Mouse (Mus musculus) hindbrain, embryonic 16.5 days (tissue): Measurements from ENCODE around the gene Olfr270. TPM values are rescaled to one million over a fixed set of nuclear protein-coding genes. Genes with fewer than 3 reads are reported as not detected.

ENCODE experiments used
- ATAC-seq: fragments of 200-750 bp; cut with Nextera tagmentation; 2 replicates; pipeline ENCODE4 v1.8.0; 2017; ENCODE audit warnings: moderate TSS enrichment, moderate library complexity
- H3K27ac ChIP-seq: fragments of 300-500 bp; sonication (generic); 2 replicates; pipeline ENCODE4 v1.5.1; 2014; ENCODE audit warnings: low read depth, mild to moderate bottlenecking, control low read depth, low read length, moderate library complexity
- H3K27me3 ChIP-seq: fragments of 300-500 bp; sonication (generic); replicated peaks from 2 replicates; pipeline ENCODE4 v1.6.1; 2014; ENCODE audit warnings: low read length; ENCODE audit not compliant: control insufficient read depth, insufficient read depth
- H3K36me3 ChIP-seq: fragments of 300-500 bp; sonication (generic); 2 replicates; pipeline ENCODE4 v1.6.1; 2014; ENCODE audit warnings: mild to moderate bottlenecking, low read length, moderate library complexity, mixed read lengths; ENCODE audit not compliant: control insufficient read depth, insufficient read depth
- H3K4me1 ChIP-seq: fragments of 300-500 bp; sonication (generic); 2 replicates; pipeline ENCODE4 v1.6.1; 2014; ENCODE audit warnings: low read depth, low read length; ENCODE audit not compliant: control insufficient read depth, insufficient read depth
- H3K4me2 ChIP-seq: fragments of 300-500 bp; sonication (generic); 2 replicates; pipeline ENCODE4 v1.6.1; 2014; ENCODE audit warnings: mild to moderate bottlenecking, low read length, control low read depth, moderate library complexity
- H3K4me3 ChIP-seq: fragments of 300-500 bp; sonication (generic); 2 replicates; pipeline ENCODE4 v1.5.1; 2014; ENCODE audit warnings: mild to moderate bottlenecking, low read length, control low read depth, moderate library complexity
- H3K9ac ChIP-seq: fragments of 300-500 bp; sonication (generic); 2 replicates; pipeline ENCODE4 v1.6.1; 2014; ENCODE audit warnings: low read depth, mild to moderate bottlenecking, control low read depth, low read length, moderate library complexity
- H3K9me3 ChIP-seq: fragments of 300-500 bp; sonication (generic); 2 replicates; pipeline ENCODE4 v1.6.1; 2014; ENCODE audit warnings: mild to moderate bottlenecking, low read length, moderate library complexity; ENCODE audit not compliant: control insufficient read depth
- WGBS: fragments of 180-500 bp; shearing (Covaris S2); extraction: QIAGEN DNeasy Blood & Tissue Kit; methylation state at CpG from one replicate; pipeline ENCODE4 v1.1.7; 2014; 5-methylcytosine and 5-hydroxymethylcytosine counted together
- polyA plus RNA-seq: library from polyadenylated mRNA; unstranded; fragments of >200 nt; fragmentation: Nextera tagmentation; extraction: Ambion mirVana; gene quantifications from 2 replicates; pipeline ENCODE4 v1.2.1, GENCODE M21; 2015

Olfr270 gene
- not detected in 2 replicates for polyA plus RNA-seq

DNA sequence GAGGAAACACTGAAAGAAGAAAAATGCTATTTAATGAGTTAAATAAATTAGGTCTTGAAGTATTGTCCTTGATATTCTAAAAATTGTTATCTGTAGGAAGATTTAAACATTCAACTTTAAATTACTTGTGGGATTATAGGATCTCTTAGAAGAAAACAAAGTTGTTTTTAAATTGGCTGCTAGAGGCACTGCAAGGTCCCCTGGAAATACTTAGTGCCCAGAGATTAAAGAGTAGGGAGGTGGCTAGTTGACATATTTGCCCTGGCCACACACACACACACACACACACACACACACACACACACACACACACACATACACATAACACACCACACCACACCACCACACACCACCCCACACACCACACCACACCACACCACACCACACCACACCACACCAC lies at the start of gene Olfr270:
Olfr270 (plus strand) TSS at position 301 of the 400 bp plus-strand sequence.
- no peak within 1 kb of the TSS for H3K4me3 ChIP-seq
- no peaks in the 10 kb centered on the region for H3K27me3 ChIP-seq
- H3K4me1 ChIP-seq = no peaks in the 10 kb centered on the region
- ATAC-seq = no peak
- no peak within 1 kb of the TSS for H3K4me2 ChIP-seq
- no peak within 1 kb of the TSS for H3K9ac ChIP-seq
- H3K9me3 ChIP-seq = no peaks in the 10 kb centered on the region
- no peak within 1 kb of the TSS for H3K27ac ChIP-seq
- H3K36me3 ChIP-seq = no peaks in the 10 kb centered on the region

DNA sequence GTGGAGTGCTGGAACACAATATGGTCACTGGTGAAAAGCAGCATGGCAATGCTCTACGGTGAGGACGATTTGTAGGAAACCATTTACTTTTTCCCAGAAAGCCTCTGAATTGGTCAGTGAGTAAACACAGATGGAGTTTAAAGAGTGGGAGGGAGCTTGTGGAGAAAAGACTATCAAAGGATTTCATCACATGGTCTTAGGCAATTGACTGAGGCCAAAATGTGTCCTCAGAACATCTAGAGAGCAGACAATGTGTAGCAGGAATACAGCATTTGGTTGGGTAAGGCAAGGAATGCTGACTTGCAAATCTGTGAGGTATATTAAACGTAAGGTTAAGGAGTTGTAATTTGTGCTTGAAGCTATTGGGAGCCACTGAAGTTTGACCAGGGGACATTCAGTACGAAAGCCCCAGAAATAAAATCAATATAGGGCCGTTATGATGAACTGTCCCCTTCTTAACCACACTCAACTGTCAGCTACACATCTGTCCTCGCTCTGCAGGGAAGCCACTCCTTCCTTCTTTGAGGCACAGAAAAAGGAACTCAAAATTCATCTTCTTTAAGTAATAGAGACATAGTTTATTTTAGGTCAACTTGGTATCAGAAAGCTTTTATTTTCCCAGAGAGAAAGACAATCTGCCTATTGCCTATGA lies 47.6 kb upstream of the Olfr270 start:
- ATAC-seq = no peak
- H3K27me3 ChIP-seq = no peaks in the 10 kb centered on the region
- H3K4me3 ChIP-seq = no peak overlapping the region
- no peak overlapping the region for H3K27ac ChIP-seq
- WGBS = 89% methylated on average over 6 of the region's 6 CpGs
- H3K9me3 ChIP-seq = no peaks in the 10 kb centered on the region
- H3K36me3 ChIP-seq = no peaks in the 10 kb centered on the region
- H3K4me1 ChIP-seq = no peaks in the 10 kb centered on the region
- no peak overlapping the region for H3K4me2 ChIP-seq
- no peak overlapping the region for H3K9ac ChIP-seq

DNA sequence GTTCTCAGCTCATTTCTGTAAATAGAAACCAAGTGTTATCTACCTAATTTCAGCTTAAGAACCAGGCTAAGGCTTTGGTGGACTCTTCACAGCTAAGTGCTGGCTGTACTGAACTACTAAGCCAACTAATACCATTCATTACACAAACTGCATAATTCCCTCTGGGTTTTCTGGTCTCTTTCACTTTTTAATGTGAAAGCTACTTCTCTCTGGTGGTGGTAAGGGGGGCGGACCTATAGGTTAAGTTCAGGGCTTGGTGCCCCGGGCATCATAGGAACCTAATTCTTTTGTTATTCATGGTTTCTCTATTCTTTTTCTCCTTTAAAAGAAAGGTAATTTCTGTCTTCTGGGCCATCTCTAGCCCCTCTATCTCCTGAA lies 47.0 kb upstream of the Olfr270 start:
- Histone ChIP-seq H3K27ac (no peak overlapping the region), H3K9ac (no peak overlapping the region), H3K36me3 (no peaks in the 10 kb centered on the region), H3K4me2 (no peak overlapping the region), H3K4me1 (no peaks in the 10 kb centered on the region), H3K9me3 (no peaks in the 10 kb centered on the region), H3K4me3 (no peak overlapping the region), H3K27me3 (no peaks in the 10 kb centered on the region)
- 85% methylated on average over 2 of the region's 2 CpGs for WGBS
- ATAC-seq = no peak

DNA sequence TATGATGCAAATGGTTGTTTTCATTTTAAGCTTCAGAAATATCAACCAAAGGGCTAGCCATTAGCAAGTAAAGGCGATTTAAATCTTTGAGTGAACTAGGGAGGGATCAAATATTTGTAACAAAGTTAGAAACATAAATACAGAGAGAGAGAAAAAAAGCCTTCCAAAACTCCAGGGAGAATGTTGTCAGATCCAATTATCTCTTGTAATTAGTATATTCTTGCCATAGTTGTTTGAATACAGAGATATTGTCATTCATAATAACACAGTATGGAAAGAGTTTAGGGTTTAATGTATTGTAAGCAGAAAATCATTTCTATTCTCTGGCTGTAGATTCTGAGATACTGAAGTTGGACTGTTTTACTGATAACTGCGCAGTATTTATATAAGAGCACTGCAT lies 45.3 kb upstream of the Olfr270 start, which contains the start of gene Olfr272:
Olfr272 (minus strand) TSS at position 101 of the 400 bp plus-strand sequence.
- H3K4me1 ChIP-seq = no peaks in the 10 kb centered on the region
- H3K36me3 ChIP-seq = no peaks in the 10 kb centered on the region
- H3K9ac ChIP-seq = no peak within 1 kb of the TSS
- no peak for ATAC-seq
- H3K4me3 ChIP-seq = no peak within 1 kb of the TSS
- no peak within 1 kb of the TSS for H3K4me2 ChIP-seq
- H3K27ac ChIP-seq = no peak within 1 kb of the TSS
- no peaks in the 10 kb centered on the region for H3K9me3 ChIP-seq
- no peaks in the 10 kb centered on the region for H3K27me3 ChIP-seq
- WGBS = 91% methylated on average over 2 of the region's 2 CpGs

DNA sequence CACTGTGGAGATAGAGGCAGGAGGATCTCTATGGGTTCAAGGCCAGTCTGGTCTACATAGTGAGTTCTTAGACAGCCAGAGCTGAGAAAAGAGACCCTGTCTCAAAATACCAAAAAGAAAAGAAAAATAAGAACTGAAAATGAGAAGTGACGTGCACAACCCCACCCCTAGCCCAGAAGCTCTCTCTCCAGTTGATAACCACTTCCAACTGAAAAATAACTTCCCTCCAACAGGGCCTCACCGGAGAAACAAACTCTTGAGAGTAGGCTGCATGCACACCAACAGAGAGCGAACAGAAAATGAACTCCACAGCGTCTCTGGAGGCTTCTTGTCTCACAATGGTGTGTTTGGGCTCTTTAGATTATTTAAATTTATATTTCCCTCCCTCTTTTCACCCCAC lies 33.9 kb upstream of the Olfr270 start:
- Histone ChIP-seq H3K9me3 (no peaks in the 10 kb centered on the region), H3K9ac (no peak overlapping the region), H3K4me1 (no peaks in the 10 kb centered on the region), H3K36me3 (no peaks in the 10 kb centered on the region), H3K4me3 (no peak overlapping the region), H3K27me3 (no peaks in the 10 kb centered on the region), H3K27ac (no peak overlapping the region), H3K4me2 (no peak overlapping the region)
- WGBS = 94% methylated on average over 4 of the region's 4 CpGs
- no peak for ATAC-seq

DNA sequence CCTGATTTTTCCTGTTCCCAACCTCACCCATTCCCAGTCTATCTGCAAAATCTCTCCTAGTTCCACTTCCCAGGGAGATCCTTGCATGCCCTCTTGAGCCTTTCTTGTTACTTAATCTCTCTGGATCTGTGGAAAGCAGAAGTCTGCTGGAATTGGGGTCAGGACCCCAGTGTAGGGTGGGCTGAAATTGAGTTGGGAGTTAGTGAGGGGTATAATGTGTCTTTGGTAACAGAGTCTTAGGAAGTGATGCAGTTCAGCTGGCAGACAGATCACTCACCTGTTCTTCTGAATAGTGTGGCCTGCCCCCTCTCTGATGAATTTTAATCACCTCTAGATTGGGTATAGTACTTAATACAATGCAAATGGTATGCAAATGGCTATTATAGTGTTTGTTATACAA lies 17.7 kb upstream of the Olfr270 start:
- H3K4me2 ChIP-seq = no peak overlapping the region
- ATAC-seq = no peak
- H3K9ac ChIP-seq = no peak overlapping the region
- H3K9me3 ChIP-seq = no peaks in the 10 kb centered on the region
- H3K4me1 ChIP-seq = no peaks in the 10 kb centered on the region
- H3K36me3 ChIP-seq = no peaks in the 10 kb centered on the region
- no peak overlapping the region for H3K27ac ChIP-seq
- H3K4me3 ChIP-seq = no peak overlapping the region
- H3K27me3 ChIP-seq = no peaks in the 10 kb centered on the region

DNA sequence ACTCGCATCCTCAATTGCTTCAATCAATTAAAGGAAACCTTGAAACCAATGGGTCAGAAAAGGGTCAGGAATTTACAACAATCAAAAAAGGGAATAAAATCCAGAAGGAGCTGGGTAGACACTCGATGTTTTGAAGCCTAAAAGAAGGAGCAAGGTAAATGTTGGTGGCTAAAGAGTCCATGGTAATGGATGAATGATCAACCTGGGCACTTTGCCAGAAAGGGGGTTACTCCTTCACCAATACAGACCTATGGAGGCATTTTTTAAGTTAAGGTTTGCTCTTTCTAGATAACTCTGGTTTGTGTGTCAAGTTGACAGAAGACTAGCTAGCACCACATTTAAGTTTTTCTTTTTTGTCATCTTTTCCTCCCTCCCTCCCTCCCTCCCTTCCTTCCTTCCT lies 15.3 kb upstream of the Olfr270 start:
- H3K9ac ChIP-seq = no peak overlapping the region
- H3K36me3 ChIP-seq = no peaks in the 10 kb centered on the region
- H3K4me1 ChIP-seq = no peaks in the 10 kb centered on the region
- H3K9me3 ChIP-seq = no peaks in the 10 kb centered on the region
- H3K4me3 ChIP-seq = no peak overlapping the region
- WGBS = 93% methylated on average over 2 of the region's 2 CpGs
- H3K27me3 ChIP-seq = no peaks in the 10 kb centered on the region
- no peak overlapping the region for H3K4me2 ChIP-seq
- H3K27ac ChIP-seq = no peak overlapping the region
- ATAC-seq = no peak

DNA sequence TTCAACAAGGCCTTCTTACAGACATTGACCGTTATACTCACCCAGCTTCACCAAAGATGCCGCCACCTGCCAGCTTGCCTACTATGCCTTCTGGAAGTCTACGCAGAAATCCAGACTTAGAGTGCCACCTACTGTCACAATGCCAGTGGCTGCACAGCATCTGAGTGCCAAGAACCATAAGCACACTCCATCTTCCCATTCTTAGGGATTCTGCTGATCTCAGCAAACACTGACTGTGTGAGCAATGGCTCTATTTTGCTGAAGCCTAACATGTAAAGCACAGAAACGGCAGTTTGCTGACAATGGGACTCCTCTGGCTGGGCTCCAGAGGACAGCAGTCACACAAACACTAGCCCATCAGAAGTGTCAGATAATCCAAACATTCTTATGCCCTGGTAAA lies 5.7 kb upstream of the Olfr270 start:
- Histone ChIP-seq H3K4me2 (no peak overlapping the region), H3K4me3 (no peak overlapping the region), H3K27me3 (no peaks in the 10 kb centered on the region), H3K36me3 (no peaks in the 10 kb centered on the region), H3K9ac (no peak overlapping the region), H3K9me3 (no peaks in the 10 kb centered on the region), H3K27ac (no peak overlapping the region), H3K4me1 (no peaks in the 10 kb centered on the region)
- 0 out of 2 replicates have a peak, but pooled peaks have one; percentile 61 for ATAC-seq
- 29% methylated on average over 4 of the region's 4 CpGs for WGBS

DNA sequence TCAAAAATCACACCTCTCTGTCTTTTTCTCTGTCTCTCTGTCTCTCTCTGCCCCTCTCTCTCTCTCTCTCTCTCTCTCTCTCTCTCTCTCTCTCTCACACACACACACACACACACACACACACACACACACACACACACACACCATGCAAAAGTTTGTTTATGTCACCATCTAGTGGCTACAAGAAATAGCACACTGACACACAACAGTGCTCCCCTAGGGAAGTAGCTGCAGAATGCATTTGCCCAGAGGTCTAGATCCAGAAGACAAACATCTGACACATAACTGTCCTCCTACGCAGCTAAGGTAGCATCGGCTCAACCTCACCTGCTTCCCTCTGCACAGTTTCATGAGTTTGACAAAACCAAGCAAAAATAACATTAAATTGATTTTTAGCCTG lies 20.9 kb downstream of the Olfr270 start:
- WGBS = 78% methylated on average over 2 of the region's 2 CpGs
- H3K9me3 ChIP-seq = 0 out of 2 replicates have a peak, but pooled peaks cover under 1% of the 10 kb centered on the region
- no peak overlapping the region for H3K4me2 ChIP-seq
- no peak overlapping the region for H3K4me3 ChIP-seq
- H3K27me3 ChIP-seq = no peaks in the 10 kb centered on the region
- 0 out of 2 replicates have a peak, but pooled peaks have one; percentile 40 for ATAC-seq
- no peaks in the 10 kb centered on the region for H3K4me1 ChIP-seq
- H3K36me3 ChIP-seq = no peaks in the 10 kb centered on the region
- no peak overlapping the region for H3K9ac ChIP-seq
- no peak overlapping the region for H3K27ac ChIP-seq
